13 mouse cellular contexts compared by ENCODE assay signal in the genomic region with DNA sequence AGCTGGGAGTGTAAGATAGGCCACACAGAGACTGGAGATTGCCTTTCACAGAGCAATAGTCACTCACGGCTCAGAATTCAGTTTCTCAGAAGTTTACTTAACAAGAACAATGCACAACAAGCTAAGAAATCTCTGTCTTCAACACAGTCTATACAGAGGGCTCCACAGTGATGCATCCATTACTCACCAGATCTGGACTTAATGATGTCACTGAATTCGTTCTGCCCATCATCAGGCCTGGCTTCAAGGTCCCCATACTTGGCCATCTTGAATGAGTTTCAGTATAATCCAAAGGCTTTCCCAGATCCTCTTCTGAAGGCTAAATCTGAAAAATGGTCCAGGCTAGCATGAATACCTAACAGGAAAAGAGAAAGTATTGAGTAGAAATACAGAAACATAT.
"Had no signal": no experiment of that assay in that cellular context is flagged by ENCODE, and none has a peak within 500 bp of the region (broad histone marks: within the 10 kb centered on the region; RNA-seq: fewer than 3 reads in every experiment).

No protein-coding gene starts in this region.

- H3K27me3 ChIP-seq: kidney, embryonic 15.5 days; limb, embryonic 13.5 days had no signal

- H3K27ac ChIP-seq: kidney, embryonic 15.5 days; limb, embryonic 13.5 days; liver, embryonic 14.5 days; midbrain, embryonic 10.5 days; neural tube, embryonic 15.5 days had no signal

- H3K4me2 ChIP-seq: kidney, embryonic 15.5 days; limb, embryonic 13.5 days; neural tube, embryonic 15.5 days had no signal

- H3K36me3 ChIP-seq: neural tube, embryonic 15.5 days had no signal

- H3K4me3 ChIP-seq: kidney, embryonic 15.5 days; limb, embryonic 13.5 days; midbrain, embryonic 10.5 days; myocyte; neural tube, embryonic 15.5 days had no signal

- H3K9ac ChIP-seq: kidney, embryonic 15.5 days; limb, embryonic 13.5 days; liver, embryonic 14.5 days; neural tube, embryonic 15.5 days had no signal

- DNase-seq: kidney, postnatal 14 days; layer of hippocampus, postnatal 36 days; left cerebral cortex, postnatal 4 days; lung, adult 18-20 months; lung, postnatal 4 days; right cerebral cortex, postnatal 25 days; thymus, postnatal 36 days had no signal

- H3K9me3 ChIP-seq: kidney, embryonic 15.5 days; limb, embryonic 13.5 days; midbrain, embryonic 10.5 days; neural tube, embryonic 15.5 days had no signal
